Mouse (Mus musculus): ENCODE measurements around the gene Lmf2. TPM values are rescaled to one million over a fixed set of nuclear protein-coding genes. Genes with fewer than 3 reads are reported as not detected.

Lmf2 gene
- polyA plus RNA-seq (2015; fragmentation: Nextera tagmentation; extraction: Ambion mirVana): 46.1 and 48.1 TPM in 2 replicates

GRCm38 (mm10) chr15:89355241-89356187, at the start of gene Lmf2, which contains the start of gene Ncaph2:
Lmf2 (minus strand) TSS chr15:89355659.
Ncaph2 (plus strand) TSS chr15:89355719.
- Histone ChIP-seq H3K9ac (ENCODE audit: low read depth, low read length) (peak within 1 kb of the TSS; percentile 81), H3K4me1 (replicated peaks; ENCODE audit: insufficient read depth, low read length) (no peaks in the 10 kb centered on the region; the same call in 1 of the 2 replicates), H3K27ac (peak within 1 kb of the TSS; percentile 87), H3K4me2 (ENCODE audit: low read length) (peak within 1 kb of the TSS; percentile 80), H3K9me3 (replicated peaks; ENCODE audit: low read length) (no peaks in the 10 kb centered on the region), H3K4me3 (replicated peaks; ENCODE audit: low read depth, low read length) (peak within 1 kb of the TSS; percentile 75), H3K27me3 (ENCODE audit: insufficient read depth, low read length) (no peaks in the 10 kb centered on the region), H3K36me3 (ENCODE audit: insufficient read depth, low read length) (peaks cover 31% of the 10 kb centered on the region)
- ATAC-seq (replicated peaks; ENCODE audit: low FRiP score, low read depth) (peak; percentile 88), DNase-seq (ENCODE audit: low spot score) (peak; percentile 97)
- WGBS: under 1% methylated on average over 64 of the region's 64 CpGs
- TF ChIP-seq CTCF (IDR thresholded peaks at IDR 0.05; ENCODE audit: low read depth): no peak

- DNase-seq (ENCODE audit: low spot score) (no peak), ATAC-seq (replicated peaks; ENCODE audit: low FRiP score, low read depth) (no peak)
- Histone ChIP-seq H3K4me3 (replicated peaks; ENCODE audit: low read depth, low read length) (no peak overlapping the region), H3K27ac (no peak overlapping the region), H3K36me3 (ENCODE audit: insufficient read depth, low read length) (no peaks in the 10 kb centered on the region), H3K27me3 (ENCODE audit: insufficient read depth, low read length) (no peaks in the 10 kb centered on the region), H3K4me2 (ENCODE audit: low read length) (no peak overlapping the region), H3K4me1 (replicated peaks; ENCODE audit: insufficient read depth, low read length) (no peaks in the 10 kb centered on the region), H3K9ac (ENCODE audit: low read depth, low read length) (no peak overlapping the region), H3K9me3 (replicated peaks; ENCODE audit: low read length) (no peaks in the 10 kb centered on the region)
- no peak for TF ChIP-seq CTCF (IDR thresholded peaks at IDR 0.05; ENCODE audit: low read depth)
- WGBS: 78% methylated on average over 10 of the region's 10 CpGs
Observed at GRCm38 (mm10) chr15:89404831-89405623, 49.6 kb upstream of the Lmf2 start.

- no peak for TF ChIP-seq CTCF (IDR thresholded peaks at IDR 0.05; ENCODE audit: low read depth)
- Histone ChIP-seq H3K4me3 (replicated peaks; ENCODE audit: low read depth, low read length) (no peak overlapping the region), H3K4me1 (replicated peaks; ENCODE audit: insufficient read depth, low read length) (no peaks in the 10 kb centered on the region), H3K9me3 (replicated peaks; ENCODE audit: low read length) (no peaks in the 10 kb centered on the region), H3K9ac (ENCODE audit: low read depth, low read length) (no peak overlapping the region), H3K27me3 (ENCODE audit: insufficient read depth, low read length) (no peaks in the 10 kb centered on the region), H3K36me3 (ENCODE audit: insufficient read depth, low read length) (no peaks in the 10 kb centered on the region), H3K27ac (no peak overlapping the region), H3K4me2 (ENCODE audit: low read length) (no peak overlapping the region)
- DNase-seq (ENCODE audit: low spot score) (no peak), ATAC-seq (replicated peaks; ENCODE audit: low FRiP score, low read depth) (no peak)
- WGBS: 87% methylated on average over 1 of the region's 1 CpGs
Observed at GRCm38 (mm10) chr15:89402471-89402870, 47.0 kb upstream of the Lmf2 start.

- DNase-seq (ENCODE audit: low spot score): no peak
- Histone ChIP-seq H3K4me1 (replicated peaks; ENCODE audit: insufficient read depth, low read length) (no peaks in the 10 kb centered on the region), H3K4me2 (ENCODE audit: low read length) (no peak overlapping the region), H3K36me3 (ENCODE audit: insufficient read depth, low read length) (no peaks in the 10 kb centered on the region), H3K27me3 (ENCODE audit: insufficient read depth, low read length) (no peaks in the 10 kb centered on the region), H3K4me3 (replicated peaks; ENCODE audit: low read depth, low read length) (no peak overlapping the region), H3K9me3 (replicated peaks; ENCODE audit: low read length) (no peaks in the 10 kb centered on the region), H3K27ac (no peak overlapping the region), H3K9ac (ENCODE audit: low read depth, low read length) (no peak overlapping the region)
- no peak for ATAC-seq (replicated peaks; ENCODE audit: low FRiP score, low read depth)
- WGBS: 30% methylated on average over 1 of the region's 1 CpGs
- TF ChIP-seq CTCF (IDR thresholded peaks at IDR 0.05; ENCODE audit: low read depth): no peak
Observed at GRCm38 (mm10) chr15:89399716-89400115, 44.3 kb upstream of the Lmf2 start.

GRCm38 (mm10) chr15:89398146-89398545, 42.7 kb upstream of the Lmf2 start:
- H3K4me2 ChIP-seq (ENCODE audit: low read length): no peak overlapping the region
- ATAC-seq (replicated peaks; ENCODE audit: low FRiP score, low read depth): no peak
- 85% methylated on average over 2 of the region's 2 CpGs for WGBS
- no peaks in the 10 kb centered on the region for H3K9me3 ChIP-seq (replicated peaks; ENCODE audit: low read length)
- H3K9ac ChIP-seq (ENCODE audit: low read depth, low read length): no peak overlapping the region
- H3K36me3 ChIP-seq (ENCODE audit: insufficient read depth, low read length): no peaks in the 10 kb centered on the region
- no peaks in the 10 kb centered on the region for H3K27me3 ChIP-seq (ENCODE audit: insufficient read depth, low read length)
- no peak overlapping the region for H3K4me3 ChIP-seq (replicated peaks; ENCODE audit: low read depth, low read length)
- no peak overlapping the region for H3K27ac ChIP-seq
- TF ChIP-seq CTCF (IDR thresholded peaks at IDR 0.05; ENCODE audit: low read depth): no peak
- DNase-seq (ENCODE audit: low spot score): no peak
- H3K4me1 ChIP-seq (replicated peaks; ENCODE audit: insufficient read depth, low read length): no peaks in the 10 kb centered on the region

GRCm38 (mm10) chr15:89396883-89397282, 41.4 kb upstream of the Lmf2 start:
- 88% methylated on average over 4 of the region's 4 CpGs for WGBS

More at GRCm38 (mm10) chr15:89396883-89397282, 41.4 kb upstream of the Lmf2 start:
- ATAC-seq (replicated peaks; ENCODE audit: low FRiP score, low read depth): no peak
- TF ChIP-seq CTCF (IDR thresholded peaks at IDR 0.05; ENCODE audit: low read depth): no peak
- H3K9ac ChIP-seq (ENCODE audit: low read depth, low read length): no peak overlapping the region
- DNase-seq (ENCODE audit: low spot score): no peak
- H3K4me1 ChIP-seq (replicated peaks; ENCODE audit: insufficient read depth, low read length): no peaks in the 10 kb centered on the region
- no peak overlapping the region for H3K4me3 ChIP-seq (replicated peaks; ENCODE audit: low read depth, low read length)
- no peaks in the 10 kb centered on the region for H3K27me3 ChIP-seq (ENCODE audit: insufficient read depth, low read length)
- H3K4me2 ChIP-seq (ENCODE audit: low read length): no peak overlapping the region
- no peaks in the 10 kb centered on the region for H3K9me3 ChIP-seq (replicated peaks; ENCODE audit: low read length)
- no peaks in the 10 kb centered on the region for H3K36me3 ChIP-seq (ENCODE audit: insufficient read depth, low read length)
- H3K27ac ChIP-seq: no peak overlapping the region

Measured in kidney, postnatal 0 days (tissue).